Mouse (Mus musculus): ENCODE data around the gene Mpig6b. TPM values are rescaled to one million over a fixed set of nuclear protein-coding genes. Genes with fewer than 3 reads are reported as not detected.
A peak's percentile ranks its signal among the peaks of the same experiment; 100 is the strongest.

The Mpig6b gene
- polyA plus RNA-seq, 1 experiment from 2014 or later: 1.1 TPM

GRCm38 (mm10) chr17:35023756-35024155 is 42.2 kb downstream of the Mpig6b start:
- H3K27ac ChIP-seq (ENCODE audit: low read length): no peak overlapping the region
- no peak for ATAC-seq (ENCODE audit: low read depth)

DNA sequence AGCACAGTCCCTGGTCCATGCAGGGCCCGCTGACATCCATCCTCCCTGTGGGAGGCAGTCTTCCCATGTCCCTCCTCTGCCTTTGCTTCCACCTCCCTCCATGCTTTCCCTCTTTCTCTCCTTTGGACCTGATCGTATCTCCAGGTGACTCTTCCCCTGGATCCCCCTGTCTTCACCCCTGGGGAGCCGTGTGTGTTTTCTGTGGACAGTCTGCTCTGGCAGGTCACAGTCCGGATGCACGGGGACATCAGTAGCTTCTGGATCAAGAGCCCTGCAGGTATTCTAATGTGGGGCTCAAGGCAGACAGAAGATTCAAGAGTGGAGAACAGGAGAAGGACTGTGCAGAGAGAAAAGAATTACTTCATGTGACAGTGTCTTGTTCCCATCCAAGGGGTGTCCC is 42.8 kb downstream of the Mpig6b start:
- no peak overlapping the region for H3K9ac ChIP-seq (ENCODE audit: low read length)
- H3K4me3 ChIP-seq (ENCODE audit: low read length): no peak overlapping the region
- no peak overlapping the region for H3K27ac ChIP-seq (ENCODE audit: low read length)
- H3K4me2 ChIP-seq (ENCODE audit: low read depth, low read length): no peak overlapping the region
- WGBS: 81% methylated on average over 5 of the region's 5 CpGs
- no peaks in the 10 kb centered on the region for H3K9me3 ChIP-seq (ENCODE audit: control insufficient read depth, low read length)
- ATAC-seq (ENCODE audit: low read depth): no peak
- no peaks in the 10 kb centered on the region for H3K27me3 ChIP-seq (ENCODE audit: control insufficient read depth, insufficient read depth, low read depth, low read length)
- H3K36me3 ChIP-seq (ENCODE audit: control insufficient read depth, insufficient read depth, low read length): no peaks in the 10 kb centered on the region
- H3K4me1 ChIP-seq (replicated peaks; ENCODE audit: control insufficient read depth, insufficient read depth, low read length): peaks cover 6% of the 10 kb centered on the region

More at GRCm38 (mm10) chr17:35023756-35024155, 42.2 kb downstream of the Mpig6b start:
- H3K9ac ChIP-seq (ENCODE audit: low read length): no peak overlapping the region; the same call in 1 of the 2 replicates
- H3K9me3 ChIP-seq (ENCODE audit: control insufficient read depth, low read length): no peaks in the 10 kb centered on the region
- peaks cover 6% of the 10 kb centered on the region for H3K4me1 ChIP-seq (replicated peaks; ENCODE audit: control insufficient read depth, insufficient read depth, low read length)
- H3K4me3 ChIP-seq (ENCODE audit: low read length): no peak overlapping the region
- 71% methylated on average over 4 of the region's 4 CpGs for WGBS
- H3K36me3 ChIP-seq (ENCODE audit: control insufficient read depth, insufficient read depth, low read length): no peaks in the 10 kb centered on the region
- no peak overlapping the region for H3K4me2 ChIP-seq (ENCODE audit: low read depth, low read length)
- no peaks in the 10 kb centered on the region for H3K27me3 ChIP-seq (ENCODE audit: control insufficient read depth, insufficient read depth, low read depth, low read length)

- no peaks in the 10 kb centered on the region for H3K36me3 ChIP-seq (ENCODE audit: control insufficient read depth, insufficient read depth, low read length)
- peaks cover 6% of the 10 kb centered on the region for H3K4me1 ChIP-seq (replicated peaks; ENCODE audit: control insufficient read depth, insufficient read depth, low read length)
- WGBS: 86% methylated on average over 8 of the region's 8 CpGs
- H3K9ac ChIP-seq (ENCODE audit: low read length): no peak overlapping the region
- no peaks in the 10 kb centered on the region for H3K27me3 ChIP-seq (ENCODE audit: control insufficient read depth, insufficient read depth, low read depth, low read length)
- H3K9me3 ChIP-seq (ENCODE audit: control insufficient read depth, low read length): no peaks in the 10 kb centered on the region
- H3K4me2 ChIP-seq (ENCODE audit: low read depth, low read length): no peak overlapping the region
- peak overlapping the region; percentile 78 for H3K27ac ChIP-seq (ENCODE audit: low read length)
- ATAC-seq (ENCODE audit: low read depth): no peak
- H3K4me3 ChIP-seq (ENCODE audit: low read length): no peak overlapping the region
Observed at GRCm38 (mm10) chr17:35022541-35023060, 43.4 kb downstream of the Mpig6b start.

- Histone ChIP-seq H3K27ac (ENCODE audit: low read length) (peak overlapping the region; percentile 78), H3K4me2 (ENCODE audit: low read depth, low read length) (no peak overlapping the region), H3K36me3 (ENCODE audit: control insufficient read depth, insufficient read depth, low read length) (no peaks in the 10 kb centered on the region), H3K4me1 (replicated peaks; ENCODE audit: control insufficient read depth, insufficient read depth, low read length) (peaks cover 2% of the 10 kb centered on the region; the same call in 1 of the 2 replicates), H3K9me3 (ENCODE audit: control insufficient read depth, low read length) (no peaks in the 10 kb centered on the region), H3K4me3 (ENCODE audit: low read length) (no peak overlapping the region), H3K9ac (ENCODE audit: low read length) (0 out of 2 replicates have a peak overlapping the region, but pooled peaks have one; percentile 14), H3K27me3 (ENCODE audit: control insufficient read depth, insufficient read depth, low read depth, low read length) (no peaks in the 10 kb centered on the region)
- 36% methylated on average over 6 of the region's 6 CpGs for WGBS
- ATAC-seq (ENCODE audit: low read depth): peak; percentile 37
Observed at GRCm38 (mm10) chr17:35021842-35022477, 44.0 kb downstream of the Mpig6b start.

- no peak overlapping the region for H3K9ac ChIP-seq (ENCODE audit: low read length)
- H3K9me3 ChIP-seq (ENCODE audit: control insufficient read depth, low read length): no peaks in the 10 kb centered on the region
- WGBS: 11% methylated on average over 17 of the region's 17 CpGs
- no peak overlapping the region for H3K4me3 ChIP-seq (ENCODE audit: low read length)
- H3K36me3 ChIP-seq (ENCODE audit: control insufficient read depth, insufficient read depth, low read length): peaks cover under 1% of the 10 kb centered on the region; the same call in 1 of the 2 replicates
- peaks cover 2% of the 10 kb centered on the region; the same call in 1 of the 2 replicates for H3K4me1 ChIP-seq (replicated peaks; ENCODE audit: control insufficient read depth, insufficient read depth, low read length)
- no peaks in the 10 kb centered on the region for H3K27me3 ChIP-seq (ENCODE audit: control insufficient read depth, insufficient read depth, low read depth, low read length)
- peak; percentile 59 for ATAC-seq (ENCODE audit: low read depth)
- peak overlapping the region; percentile 78 for H3K27ac ChIP-seq (ENCODE audit: low read length)
- no peak overlapping the region for H3K4me2 ChIP-seq (ENCODE audit: low read depth, low read length)
Observed at GRCm38 (mm10) chr17:35021163-35021808, 44.7 kb downstream of the Mpig6b start.

- no peak for ATAC-seq (ENCODE audit: low read depth)
- Histone ChIP-seq H3K4me1 (replicated peaks; ENCODE audit: control insufficient read depth, insufficient read depth, low read length) (peaks cover 2% of the 10 kb centered on the region; the same call in 1 of the 2 replicates), H3K27me3 (ENCODE audit: control insufficient read depth, insufficient read depth, low read depth, low read length) (no peaks in the 10 kb centered on the region), H3K36me3 (ENCODE audit: control insufficient read depth, insufficient read depth, low read length) (peaks cover 6% of the 10 kb centered on the region; the same call in 1 of the 2 replicates), H3K9ac (ENCODE audit: low read length) (no peak overlapping the region), H3K4me2 (ENCODE audit: low read depth, low read length) (no peak overlapping the region), H3K4me3 (ENCODE audit: low read length) (no peak overlapping the region), H3K27ac (ENCODE audit: low read length) (no peak overlapping the region), H3K9me3 (ENCODE audit: control insufficient read depth, low read length) (no peaks in the 10 kb centered on the region)
- WGBS: 82% methylated on average over 8 of the region's 8 CpGs
Observed at GRCm38 (mm10) chr17:35020551-35020950, 45.4 kb downstream of the Mpig6b start.

GRCm38 (mm10) chr17:35019894-35020293 is 46.1 kb downstream of the Mpig6b start:
- no peak overlapping the region for H3K4me3 ChIP-seq (ENCODE audit: low read length)

GRCm38 (mm10) chr17:35018171-35018570 is 47.8 kb downstream of the Mpig6b start:
- ATAC-seq (ENCODE audit: low read depth): no peak
- WGBS: 72% methylated on average over 3 of the region's 3 CpGs
- H3K36me3 ChIP-seq (ENCODE audit: control insufficient read depth, insufficient read depth, low read length): peaks cover 28% of the 10 kb centered on the region
- no peak overlapping the region for H3K27ac ChIP-seq (ENCODE audit: low read length)
- no peak overlapping the region for H3K9ac ChIP-seq (ENCODE audit: low read length)
- no peak overlapping the region for H3K4me3 ChIP-seq (ENCODE audit: low read length)
- H3K4me1 ChIP-seq (replicated peaks; ENCODE audit: control insufficient read depth, insufficient read depth, low read length): no peaks in the 10 kb centered on the region; the same call in 1 of the 2 replicates
- no peak overlapping the region for H3K4me2 ChIP-seq (ENCODE audit: low read depth, low read length)
- no peaks in the 10 kb centered on the region for H3K9me3 ChIP-seq (ENCODE audit: control insufficient read depth, low read length)
- no peaks in the 10 kb centered on the region for H3K27me3 ChIP-seq (ENCODE audit: control insufficient read depth, insufficient read depth, low read depth, low read length)

More at GRCm38 (mm10) chr17:35019894-35020293, 46.1 kb downstream of the Mpig6b start:
- H3K36me3 ChIP-seq (ENCODE audit: control insufficient read depth, insufficient read depth, low read length): peaks cover 11% of the 10 kb centered on the region
- no peak overlapping the region for H3K27ac ChIP-seq (ENCODE audit: low read length)
- H3K9ac ChIP-seq (ENCODE audit: low read length): no peak overlapping the region
- H3K4me1 ChIP-seq (replicated peaks; ENCODE audit: control insufficient read depth, insufficient read depth, low read length): peaks cover under 1% of the 10 kb centered on the region; the same call in 1 of the 2 replicates
- no peaks in the 10 kb centered on the region for H3K27me3 ChIP-seq (ENCODE audit: control insufficient read depth, insufficient read depth, low read depth, low read length)
- H3K4me2 ChIP-seq (ENCODE audit: low read depth, low read length): no peak overlapping the region
- WGBS: 80% methylated on average over 11 of the region's 11 CpGs
- no peak for ATAC-seq (ENCODE audit: low read depth)
- H3K9me3 ChIP-seq (ENCODE audit: control insufficient read depth, low read length): no peaks in the 10 kb centered on the region

GRCm38 (mm10) chr17:35017706-35018030 is 48.3 kb downstream of the Mpig6b start:
- H3K4me1 ChIP-seq (replicated peaks; ENCODE audit: control insufficient read depth, insufficient read depth, low read length): no peaks in the 10 kb centered on the region; the same call in 1 of the 2 replicates
- H3K27me3 ChIP-seq (ENCODE audit: control insufficient read depth, insufficient read depth, low read depth, low read length): no peaks in the 10 kb centered on the region
- peaks cover 32% of the 10 kb centered on the region for H3K36me3 ChIP-seq (ENCODE audit: control insufficient read depth, insufficient read depth, low read length)
- H3K4me3 ChIP-seq (ENCODE audit: low read length): no peak overlapping the region
- no peak overlapping the region for H3K27ac ChIP-seq (ENCODE audit: low read length)
- H3K9ac ChIP-seq (ENCODE audit: low read length): no peak overlapping the region
- H3K4me2 ChIP-seq (ENCODE audit: low read depth, low read length): no peak overlapping the region
- 59% methylated on average over 14 of the region's 14 CpGs for WGBS
- H3K9me3 ChIP-seq (ENCODE audit: control insufficient read depth, low read length): no peaks in the 10 kb centered on the region
- no peak for ATAC-seq (ENCODE audit: low read depth)

All from lung, embryonic 16.5 days (tissue).